Mouse (Mus musculus) inflammation-experienced regulatory T-cells, adult 6 months (primary cell): Measurements from ENCODE around the gene Mavs. TPM values are rescaled to one million over a fixed set of nuclear protein-coding genes. Genes with fewer than 3 reads are reported as not detected.

Experiments used
- ATAC-seq: one replicate; pipeline ENCODE4 v1.8.0; 2017
- polyA plus RNA-seq, 3 experiments: library from polyadenylated mRNA; unstranded; fragments of 100-300 nt; shearing (Covaris generic); gene quantifications; one replicate each; pipeline ENCODE4 v1.2.1; 2017

Mavs gene
- 10 to 100 TPM; 18.2 to 20.5 (median 18.8) TPM for polyA plus RNA-seq

DNA sequence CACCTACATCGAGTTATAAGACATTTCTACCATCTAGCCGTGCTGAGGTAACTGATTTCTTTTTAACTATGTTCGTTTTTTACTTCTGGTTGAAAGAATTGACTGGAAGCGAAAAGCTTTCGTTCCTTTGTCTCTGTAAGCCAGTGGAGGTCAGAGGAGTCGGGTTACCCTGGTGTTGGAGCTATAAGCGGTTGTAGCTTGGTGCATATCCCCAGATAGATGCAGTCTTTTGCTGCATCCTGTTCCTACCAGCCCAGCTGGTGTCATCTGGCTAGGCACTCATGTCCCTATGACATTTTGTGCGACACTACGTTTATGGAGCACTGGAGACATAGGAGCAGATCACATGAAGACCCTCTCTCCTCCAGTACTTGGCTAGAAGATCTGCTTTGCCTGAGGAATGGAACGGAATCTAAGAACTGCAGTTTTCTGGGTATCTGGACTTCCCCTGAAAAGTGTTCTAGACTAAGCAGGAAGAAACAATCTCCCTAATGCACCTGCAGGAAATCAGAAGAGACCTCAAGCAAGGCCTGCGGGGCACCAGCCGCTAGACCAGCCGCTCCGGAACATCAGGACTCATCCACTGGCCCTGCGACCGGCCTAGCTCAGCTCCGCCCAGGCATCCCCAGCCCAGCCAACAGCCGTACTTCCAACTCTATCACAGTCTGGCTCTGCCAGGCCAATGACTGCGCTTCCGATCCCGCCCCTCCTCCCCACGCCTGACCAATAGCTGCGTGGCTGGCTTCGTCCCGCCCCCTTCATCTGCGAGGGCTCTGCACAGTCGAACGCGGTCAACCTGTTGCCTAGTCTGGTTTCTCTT lies at the start of gene Mavs:
Mavs (plus strand) TSS at position 757 of the 820 bp plus-strand sequence.
- ATAC-seq, result peak; percentile 98

DNA sequence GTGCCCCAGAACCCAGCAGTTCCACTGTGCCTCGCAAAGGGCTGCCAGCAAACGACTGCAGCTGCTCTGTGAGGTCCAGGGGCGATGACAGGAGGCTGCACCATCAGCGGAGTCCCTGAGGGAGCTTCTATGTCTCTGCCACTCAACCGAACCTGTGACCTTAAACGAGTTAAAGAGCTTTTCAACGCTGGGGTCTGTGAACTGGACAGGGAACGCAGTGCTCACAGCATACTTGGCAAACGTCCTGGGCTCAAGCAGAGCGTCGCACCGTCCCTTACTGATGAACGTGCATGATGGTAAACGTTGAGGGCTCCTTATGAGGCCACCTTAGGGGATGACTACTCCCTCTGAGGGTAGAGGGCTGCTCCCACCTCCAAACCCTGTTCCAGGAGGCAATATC lies 47.5 kb upstream of the Mavs start:
- ATAC-seq, result no peak

DNA sequence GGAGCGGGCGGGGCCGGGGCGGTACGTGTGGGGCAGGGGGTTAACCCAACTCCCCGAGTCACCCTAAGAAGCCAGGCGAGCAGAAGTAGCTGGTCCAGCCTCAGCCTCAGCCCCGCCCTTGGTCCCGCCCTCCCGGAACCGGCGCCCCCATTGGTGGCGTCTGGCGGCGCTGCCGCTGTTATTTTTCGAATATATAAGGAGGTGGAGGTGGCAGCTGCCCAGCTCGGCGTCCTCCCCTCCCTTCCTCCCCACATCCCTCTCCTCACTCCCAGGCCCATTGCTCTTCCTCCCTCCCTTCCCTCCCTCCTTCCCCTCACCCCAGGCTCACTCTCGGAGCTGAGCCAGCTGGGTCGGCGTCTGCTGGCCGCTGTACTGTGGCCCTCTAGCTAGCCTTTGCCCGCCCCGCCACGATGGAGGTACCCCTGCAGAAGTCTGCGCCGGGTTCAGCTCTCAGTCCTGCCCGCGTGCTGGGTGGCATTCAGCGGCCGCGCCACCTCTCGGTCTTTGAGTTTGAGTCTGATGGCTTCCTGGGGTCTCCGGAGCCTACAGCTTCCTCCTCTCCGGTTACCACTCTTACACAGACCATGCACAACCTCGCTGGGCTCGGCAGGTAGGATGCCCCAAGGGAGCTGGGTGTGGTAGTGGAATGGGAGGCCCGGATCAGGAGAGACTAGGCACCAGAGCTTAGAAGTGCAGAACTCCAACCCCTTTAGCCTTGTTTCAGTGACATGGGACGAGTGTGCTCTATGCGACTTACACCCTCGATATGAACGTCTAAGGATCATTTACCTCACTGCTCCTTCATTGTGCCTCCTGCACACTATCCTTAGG lies 46.9 kb upstream of the Mavs start, which contains the start of the genes Cdc25b and Spef1:
Cdc25b (plus strand) TSS at position 179 of the 831 bp plus-strand sequence.
Spef1 (minus strand) TSS at position 512 of the 831 bp plus-strand sequence.
- ATAC-seq, result peak; percentile 77

DNA sequence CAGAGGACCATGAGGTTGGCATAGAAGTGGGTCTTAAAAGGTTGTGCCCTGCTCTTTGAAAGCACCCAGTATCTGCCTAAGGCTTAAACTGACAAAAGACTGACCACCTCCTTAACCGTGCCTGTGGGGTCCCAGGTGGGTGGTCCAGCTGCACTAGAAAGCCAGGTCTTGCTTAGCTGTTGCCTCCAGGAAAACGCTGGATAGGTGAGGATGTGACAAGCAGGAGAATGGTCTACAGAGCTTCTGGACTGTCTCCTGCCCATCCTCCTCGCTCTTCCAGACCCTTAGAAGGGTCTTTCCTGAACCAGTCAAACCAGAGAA lies 46.3 kb upstream of the Mavs start:
- no peak for ATAC-seq

DNA sequence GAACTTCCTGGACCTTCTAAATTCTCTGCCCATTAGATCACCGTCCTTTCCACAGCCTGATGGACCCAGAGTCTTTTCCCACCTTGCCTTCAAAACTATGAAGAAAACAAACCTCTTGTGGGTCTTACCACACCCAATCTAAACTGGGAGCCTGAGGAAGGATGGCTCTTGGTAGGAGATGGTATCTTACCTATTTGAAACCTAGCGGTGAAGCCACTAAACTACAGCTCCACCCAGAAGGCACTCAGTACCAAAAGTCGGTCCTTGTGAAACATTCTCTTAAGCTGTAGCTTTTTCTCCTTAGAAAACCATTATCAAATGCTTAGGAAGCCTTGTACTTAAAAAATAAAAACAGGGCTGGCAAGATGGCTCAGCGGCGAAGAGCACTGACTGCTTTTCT lies 45.6 kb upstream of the Mavs start:
- ATAC-seq, result no peak

DNA sequence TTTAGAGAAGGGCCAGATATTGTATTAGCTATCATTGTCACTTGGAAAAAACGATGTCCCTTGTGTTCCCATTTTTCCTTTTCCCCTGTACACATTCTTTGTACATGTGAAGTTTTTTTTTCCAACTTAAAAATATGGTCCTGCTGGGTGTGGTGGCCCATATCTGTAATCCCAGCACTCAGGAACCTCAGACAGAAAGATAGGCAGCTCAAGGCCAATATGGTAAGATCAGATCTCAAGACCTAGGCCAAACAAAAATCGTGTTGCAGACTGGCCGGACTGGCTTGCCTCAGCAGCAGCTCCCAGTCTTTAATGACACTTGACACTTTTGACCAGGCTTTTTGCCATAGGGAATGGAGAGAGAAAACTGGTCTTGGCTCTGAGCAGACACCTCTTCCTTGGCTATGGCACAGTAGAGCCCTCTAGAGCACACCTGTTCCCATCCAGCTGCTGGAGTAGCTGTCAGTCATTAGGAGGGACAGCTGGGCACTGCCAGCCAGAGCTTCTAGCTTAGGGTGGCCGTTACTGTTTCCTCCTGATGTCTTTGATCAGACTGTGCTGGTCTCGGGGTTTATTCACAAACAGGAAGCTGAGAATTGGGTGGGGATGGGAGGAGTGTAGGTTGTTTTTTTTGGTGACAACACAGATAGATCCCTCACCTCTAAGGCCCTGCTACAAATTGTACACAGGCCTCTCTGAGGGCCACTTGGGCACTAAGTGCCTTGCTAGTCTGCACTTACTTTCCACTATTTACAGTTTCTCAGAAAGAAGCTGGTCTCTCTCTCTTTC lies 44.1 kb upstream of the Mavs start:
- ATAC-seq, result peak; percentile 37

DNA sequence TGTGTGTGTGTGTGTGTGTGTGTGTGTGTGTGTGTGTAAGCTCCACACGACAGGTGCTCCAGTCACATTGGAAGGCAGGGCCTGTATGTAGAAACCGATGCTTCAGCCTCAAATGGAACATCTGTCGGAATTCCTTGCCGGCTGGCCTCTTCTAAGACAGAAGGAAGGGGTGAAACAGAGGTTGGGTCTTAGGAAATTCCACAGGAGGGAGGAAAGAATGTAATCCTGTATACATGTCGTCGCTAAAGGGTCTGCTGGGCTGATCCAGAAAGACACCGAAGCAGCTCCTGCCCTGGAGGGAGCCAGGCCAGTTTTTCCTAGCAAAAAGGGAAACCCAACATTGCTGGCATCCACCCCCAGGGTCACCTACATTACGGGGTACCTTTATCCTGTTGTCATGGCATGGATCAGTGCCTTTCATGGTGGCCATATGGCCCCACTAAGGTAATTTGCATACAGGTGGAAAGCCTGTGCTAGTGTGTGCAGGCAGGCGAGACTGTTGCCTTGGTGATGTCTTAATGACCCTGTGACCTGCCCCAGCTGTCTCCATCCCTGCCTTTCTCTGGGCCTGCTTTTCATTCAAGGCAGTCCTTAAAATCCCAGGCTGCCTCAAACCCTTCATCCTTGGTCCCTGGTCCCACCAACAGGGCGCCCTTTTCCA lies 43.4 kb upstream of the Mavs start:
- ATAC-seq, result no peak

DNA sequence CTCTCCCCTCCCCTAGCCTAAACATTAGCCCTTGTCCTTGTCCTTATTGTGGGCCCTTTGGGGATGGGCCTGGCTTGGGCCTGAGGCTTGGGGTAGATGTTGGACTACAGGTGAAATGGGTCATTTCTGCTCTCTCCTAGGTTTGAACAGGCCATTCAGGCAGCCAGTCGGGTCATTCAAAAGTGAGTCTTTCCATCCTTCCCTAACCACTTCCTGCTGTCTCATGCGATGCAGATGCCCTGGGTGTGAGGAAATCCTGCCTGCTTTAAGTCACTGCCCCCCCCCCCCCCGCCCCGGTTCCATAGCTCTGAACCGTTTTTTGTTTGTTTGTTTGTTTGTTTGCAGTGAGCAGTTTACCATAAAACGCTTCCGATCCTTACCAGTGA lies 42.9 kb upstream of the Mavs start:
- ATAC-seq, result peak; percentile 43

DNA sequence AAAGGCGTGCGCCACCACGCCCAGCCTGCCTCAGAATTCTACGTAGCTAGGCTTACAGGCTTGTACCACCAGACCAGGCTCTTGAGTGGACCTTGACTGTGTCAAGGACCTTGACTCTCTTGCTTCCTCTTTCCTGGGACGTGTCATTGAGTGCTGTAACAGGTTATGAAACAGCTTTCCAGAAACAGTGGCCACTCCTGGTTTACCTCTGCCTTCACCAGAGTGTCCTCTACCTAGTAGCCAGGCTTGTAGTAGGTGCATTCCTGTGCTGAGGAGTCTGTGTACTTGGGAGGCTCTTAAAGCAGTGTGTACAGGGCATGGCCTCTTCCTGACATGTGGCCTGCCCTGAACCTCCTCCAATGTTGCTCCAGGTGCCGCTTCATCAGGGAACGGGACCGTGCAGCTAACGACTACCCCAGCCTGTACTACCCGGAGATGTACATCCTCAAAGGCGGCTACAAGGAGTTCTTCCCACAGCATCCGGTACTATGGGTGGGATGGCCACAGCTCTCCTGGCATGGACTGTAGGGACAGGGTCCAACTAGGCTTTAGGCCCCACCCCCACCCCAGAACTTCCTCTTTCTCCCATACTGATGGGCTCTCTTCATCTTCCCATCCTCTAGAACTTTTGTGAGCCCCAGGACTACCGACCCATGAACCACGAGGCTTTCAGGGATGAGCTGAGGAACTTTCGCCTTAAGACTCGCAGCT lies 37.1 kb upstream of the Mavs start:
- no peak for ATAC-seq

DNA sequence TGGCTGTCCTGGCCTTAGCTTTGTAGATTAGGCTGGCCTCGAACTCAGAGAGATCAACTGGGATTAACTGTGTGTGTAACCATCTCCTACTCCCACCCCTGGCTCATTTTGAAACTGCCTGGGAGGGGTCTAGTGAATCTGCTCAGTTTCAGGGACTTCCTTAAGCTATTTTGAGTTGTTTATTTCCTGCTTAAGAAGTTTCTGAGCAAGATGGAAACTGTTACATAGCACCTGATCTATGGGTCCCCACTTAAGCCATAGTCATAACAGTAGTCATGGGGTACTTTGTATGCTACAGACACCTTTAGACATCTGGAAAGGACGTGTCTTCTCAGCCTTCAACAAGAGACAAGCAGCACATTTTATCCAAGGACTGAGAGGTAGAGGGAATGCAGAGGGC lies 33.2 kb upstream of the Mavs start:
- ATAC-seq, result no peak

DNA sequence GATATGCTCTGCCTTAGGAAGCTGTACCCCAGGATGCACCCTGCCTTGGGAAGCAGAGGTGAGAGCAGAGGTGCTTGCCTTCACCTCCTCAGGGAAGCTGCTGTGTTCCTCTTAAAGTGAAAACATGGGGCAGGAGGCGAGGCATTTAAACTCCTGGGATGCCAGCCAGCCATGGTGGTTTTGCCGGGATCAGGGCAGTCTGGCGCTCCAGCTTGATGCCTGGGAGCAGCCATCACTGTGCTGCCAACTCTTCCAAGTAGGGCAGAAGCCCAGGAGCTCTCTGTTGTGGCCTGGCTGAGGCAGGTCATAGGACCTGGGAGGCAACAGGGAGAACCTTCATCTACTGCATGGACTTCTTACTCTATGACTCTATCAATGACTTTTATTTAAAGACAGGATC lies 32.6 kb upstream of the Mavs start:
- ATAC-seq, result no peak

DNA sequence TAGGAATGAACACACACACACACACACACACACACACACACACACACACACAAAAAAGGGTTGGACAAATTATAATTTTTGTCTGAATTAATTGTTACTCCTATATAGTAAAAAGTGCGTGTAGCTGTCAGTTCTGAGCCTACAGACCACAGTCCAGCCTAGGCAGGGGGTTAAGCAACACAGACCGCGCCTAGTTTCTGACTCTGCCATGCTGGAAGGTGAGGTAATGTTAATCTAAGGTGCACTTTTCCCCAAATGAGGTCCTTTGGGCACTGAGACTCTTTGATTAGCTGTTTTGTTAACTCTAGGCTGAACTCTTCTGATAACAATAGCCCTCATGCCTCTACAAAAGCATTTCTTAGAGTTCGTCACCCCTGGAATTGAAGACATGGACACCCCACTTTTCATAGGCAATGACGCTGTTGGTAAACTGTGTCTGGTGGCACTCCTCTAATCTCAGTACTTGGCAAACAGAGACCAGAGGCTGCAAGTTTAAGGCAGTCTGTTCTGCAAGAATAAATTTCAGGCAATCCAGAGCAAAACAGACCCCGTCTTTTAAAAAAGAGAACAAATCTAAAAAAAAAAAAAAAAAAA lies 29.9 kb upstream of the Mavs start:
- no peak for ATAC-seq

DNA sequence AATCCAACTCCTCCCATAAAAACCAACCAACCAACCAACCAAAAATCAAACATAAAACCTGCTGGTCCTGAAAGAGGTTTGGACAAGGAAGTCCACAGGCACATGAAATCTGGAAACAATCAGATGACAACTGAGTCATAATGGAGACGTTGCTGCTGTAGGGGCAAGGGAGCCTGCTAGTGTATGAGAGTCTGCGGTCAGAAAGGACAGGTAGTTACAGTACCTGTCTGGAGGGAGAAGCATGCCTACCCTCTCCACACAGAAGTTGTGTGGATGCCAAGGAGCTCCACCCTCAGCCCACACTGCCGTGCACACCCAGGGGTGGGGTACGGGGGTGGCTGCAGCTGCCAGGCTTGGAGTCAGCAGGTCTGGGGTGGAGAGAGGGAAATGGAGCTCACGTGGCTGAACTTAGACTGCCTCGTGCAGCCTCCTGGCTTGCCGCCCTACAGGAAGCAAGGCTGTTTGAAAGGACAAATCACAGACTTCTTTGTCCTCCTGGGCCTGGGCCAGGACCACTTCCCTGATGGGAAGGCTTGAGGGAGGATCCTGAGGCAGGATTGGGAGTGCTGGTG lies 29.4 kb upstream of the Mavs start:
- ATAC-seq, result no peak

DNA sequence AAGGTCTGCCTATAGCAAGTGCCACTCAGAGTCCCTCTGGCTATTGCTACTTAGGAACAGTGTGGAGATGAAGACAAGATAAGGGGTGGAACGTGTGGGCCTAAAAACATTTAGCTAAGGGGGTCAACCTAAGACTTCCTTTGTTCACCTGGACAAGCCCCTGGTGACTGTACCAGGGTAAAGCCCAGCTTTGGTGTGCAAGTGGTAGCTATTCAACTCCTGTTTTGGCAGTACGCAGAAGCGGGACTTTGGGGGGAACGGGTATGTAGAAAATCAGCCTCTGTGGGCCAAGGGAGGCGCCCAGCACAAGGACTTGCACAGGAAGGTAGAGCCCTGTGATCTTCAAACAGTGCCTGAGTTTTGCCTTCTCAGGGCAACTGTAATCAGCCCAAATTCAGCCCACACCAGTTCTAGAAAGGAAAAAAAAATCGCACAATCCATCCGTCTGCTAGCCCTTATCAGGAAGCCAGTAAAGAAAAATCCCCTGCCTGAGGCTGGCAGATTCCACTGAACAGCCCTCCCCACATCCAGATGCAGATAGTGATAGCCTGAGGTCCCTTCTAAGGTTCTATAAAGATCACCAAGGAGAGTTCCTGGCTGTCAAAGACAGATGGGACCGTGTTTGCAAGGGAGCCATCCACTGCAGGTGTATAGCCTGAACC lies 28.2 kb upstream of the Mavs start:
- ATAC-seq, result no peak

DNA sequence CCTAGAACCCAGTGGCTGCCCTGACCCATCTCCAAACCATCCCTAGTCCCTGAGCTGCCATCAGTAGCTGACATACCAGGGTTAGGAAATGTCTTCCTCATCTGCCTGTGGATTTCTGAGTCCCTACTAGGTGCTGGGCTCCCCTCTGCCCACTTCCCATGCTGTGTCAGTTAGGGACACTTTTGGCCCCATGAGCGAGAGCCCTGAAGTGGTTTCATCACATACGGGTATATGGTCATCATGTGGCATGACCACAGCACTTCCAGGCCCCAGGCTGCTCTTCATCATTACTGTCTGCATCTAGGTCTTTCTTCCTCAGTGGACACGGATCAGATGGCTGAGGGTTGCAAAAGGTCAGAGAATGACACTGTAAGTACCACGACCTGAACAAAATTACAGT lies 27.1 kb upstream of the Mavs start, which contains the start of gene Ap5s1:
Ap5s1 (plus strand) TSS at position 301 of the 400 bp plus-strand sequence.
- ATAC-seq, result no peak

DNA sequence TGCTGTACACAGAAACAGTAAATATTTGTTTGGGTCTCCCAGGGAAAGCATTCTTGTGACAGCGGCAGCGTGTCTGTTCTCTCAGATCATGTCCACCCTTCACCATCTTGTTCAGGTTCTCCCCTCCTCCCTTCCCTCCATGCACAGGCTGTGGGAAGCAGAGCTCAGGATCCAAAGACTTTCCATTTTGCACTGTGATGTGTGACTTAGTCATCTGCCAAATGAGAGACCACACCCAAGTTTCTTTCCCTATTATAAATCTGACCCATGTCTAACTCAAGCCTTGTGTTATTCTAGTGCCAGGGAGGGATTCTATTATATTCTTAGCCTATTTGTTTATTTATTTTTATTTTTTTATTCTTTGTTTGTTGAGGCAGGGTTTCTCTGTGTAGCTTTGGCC lies 25.5 kb upstream of the Mavs start:
- ATAC-seq, result no peak

DNA sequence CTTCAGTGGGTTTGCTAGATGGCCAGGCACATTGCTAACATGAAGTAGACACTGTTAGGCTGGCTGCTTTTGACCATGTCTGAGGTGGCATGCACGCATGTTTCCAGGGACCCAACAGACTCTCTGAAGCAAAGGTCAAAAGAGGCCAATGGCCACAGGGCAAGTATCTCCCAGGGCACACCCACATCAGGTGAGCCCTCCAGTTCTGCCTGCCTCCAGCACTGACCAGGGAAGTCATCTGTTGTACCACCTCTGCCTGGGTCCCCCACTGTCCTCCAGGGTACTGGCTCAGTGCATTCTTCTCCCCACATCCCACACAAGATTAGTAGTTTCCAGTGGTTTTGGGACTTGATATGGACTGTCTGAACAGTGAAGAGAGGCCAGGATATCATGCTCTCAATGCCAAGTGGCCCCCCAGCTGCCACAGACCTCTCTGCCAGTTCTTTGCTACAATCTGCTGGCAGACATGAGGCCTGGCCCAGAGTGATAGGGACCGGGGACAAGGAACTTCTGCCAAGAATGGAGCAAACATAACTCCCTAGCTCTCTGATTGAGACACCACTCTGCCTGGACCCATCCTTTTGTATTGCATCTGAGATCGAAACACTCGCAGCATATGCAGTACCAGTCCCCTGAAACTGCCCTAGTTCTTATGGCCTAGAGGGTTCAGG lies 24.6 kb upstream of the Mavs start:
- ATAC-seq, result no peak

DNA sequence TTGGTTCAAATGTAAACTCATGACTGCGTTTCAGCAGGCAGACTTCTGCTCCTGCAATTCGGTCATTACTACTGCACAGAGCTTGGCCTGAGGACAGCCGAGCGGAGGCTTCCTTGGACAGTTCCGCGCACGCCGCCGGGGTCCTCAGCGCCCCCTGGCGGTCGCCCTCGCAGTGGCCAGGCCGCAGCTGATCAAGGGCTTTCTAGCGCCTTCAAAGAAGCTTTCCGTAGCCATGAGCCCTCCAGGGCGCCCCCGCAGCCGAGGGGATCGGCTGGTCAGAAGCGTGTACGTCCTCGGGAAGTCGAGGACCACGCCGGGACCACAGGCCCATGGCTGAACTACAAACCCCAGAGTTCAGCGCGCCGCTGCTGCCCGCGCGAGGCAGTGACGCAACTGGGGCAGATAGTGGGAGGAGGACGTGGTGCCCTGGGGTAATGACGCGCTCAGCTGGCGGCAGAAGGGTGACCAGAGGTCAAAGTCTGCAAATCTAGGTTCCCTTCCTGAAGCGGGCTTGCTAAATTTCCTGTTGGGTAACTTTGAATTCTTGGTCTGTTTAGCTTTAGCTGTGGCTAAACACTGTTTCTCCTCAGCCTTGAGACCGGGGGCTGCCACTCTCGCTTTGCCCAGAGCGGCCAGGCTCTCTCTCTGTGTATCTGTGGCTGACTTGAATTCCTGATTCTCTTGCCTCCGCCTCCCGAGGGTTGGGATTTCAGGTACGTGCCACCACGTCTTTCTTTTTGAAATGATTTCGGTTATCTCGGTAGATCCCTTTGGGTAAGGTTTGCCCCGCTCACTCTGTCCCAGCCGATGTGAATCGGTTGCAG lies 23.7 kb upstream of the Mavs start:
- peak; percentile 99 for ATAC-seq
